Mouse (Mus musculus) CH12.LX (cell line): ENCODE measurements around the gene Tmem209.

ENCODE experiments used
- CHD2 ChIP-seq: IDR thresholded peaks from 2 replicates; pipeline ENCODE4 v1.6.1; 2011; ENCODE audit warnings: low read length, improper control_type of control experiment
- CTCF ChIP-seq, 2 experiments: IDR thresholded peaks in 1 of 2; conservative IDR thresholded peaks in 1 of 2; 2 replicates each; pipeline ENCODE4 v1.5.1; 2011 to 2012; ENCODE audit warnings: low read depth in 2 of 2, low read length in 2 of 2, improper control_type of control experiment in 1 of 2, inconsistent platforms in 1 of 2, mild to moderate bottlenecking in 1 of 2, moderate library complexity in 1 of 2
- E2F4 ChIP-seq: IDR thresholded peaks from 2 replicates; pipeline ENCODE4 v1.6.1; 2011; ENCODE audit warnings: low read depth, low read length, improper control_type of control experiment; ENCODE audit not compliant: insufficient replicate concordance
- EP300 ChIP-seq: IDR thresholded peaks from 2 replicates; pipeline ENCODE4 v1.6.1; 2011; ENCODE audit warnings: low read length, improper control_type of control experiment
- HCFC1 ChIP-seq: IDR thresholded peaks from 2 replicates; pipeline ENCODE4 v1.6.1; 2012; ENCODE audit warnings: low read depth, mild to moderate bottlenecking, inconsistent platforms, low read length, improper control_type of control experiment
- MAX ChIP-seq: IDR thresholded peaks from 2 replicates; pipeline ENCODE4 v1.6.1; 2011; ENCODE audit warnings: low read length, improper control_type of control experiment
- NELFE ChIP-seq: IDR thresholded peaks from 2 replicates; pipeline ENCODE4 v1.6.1; 2011; ENCODE audit warnings: low read depth, low read length, improper control_type of control experiment
- POLR2A ChIP-seq: IDR thresholded peaks from 2 replicates; pipeline ENCODE4 v1.6.1; 2011; ENCODE audit warnings: low read depth, mild to moderate bottlenecking, improper control_type of control experiment, low read length
- TBP ChIP-seq: conservative IDR thresholded peaks from 2 replicates; pipeline ENCODE4 v1.6.1; 2011; ENCODE audit warnings: low read depth, low read length, improper control_type of control experiment
- UBTF ChIP-seq: IDR thresholded peaks from 2 replicates; pipeline ENCODE4 v1.6.1; 2012; ENCODE audit warnings: low read depth, mild to moderate bottlenecking, inconsistent platforms, low read length, improper control_type of control experiment, moderate library complexity
- USF1 ChIP-seq: IDR thresholded peaks from 2 replicates; pipeline ENCODE4 v1.6.1; 2014; ENCODE audit warnings: low read depth, mild to moderate bottlenecking, inconsistent platforms, low read length, improper control_type of control experiment

GRCm38 (mm10) chr6:30510291-30510690, 708 bp upstream of the Tmem209 start:
- no peak for TF ChIP-seq NELFE
- no peak for TF ChIP-seq USF1
- TF ChIP-seq CTCF (conservative IDR thresholded peaks at IDR 0.05 in 1 of 2, IDR thresholded peaks at IDR 0.05 in 1 of 2; ENCODE audit: low read depth in 2 of 2, low read length in 2 of 2), result no peak
- TF ChIP-seq E2F4, result no peak
- no peak for TF ChIP-seq EP300
- no peak for TF ChIP-seq UBTF
- no peak for TF ChIP-seq POLR2A
- TF ChIP-seq TBP, result no peak
- no peak for TF ChIP-seq MAX
- no peak for TF ChIP-seq HCFC1
- no peak for TF ChIP-seq CHD2
